Mouse (Mus musculus) spleen, embryonic (tissue): ENCODE measurements around the gene Pou5f1.

Experiments used
- CTCF ChIA-PET: fragments of 350-600 bp; sonication (Branson Sonifier 250); formaldehyde crosslinking; loops from one replicate; lab custom pipeline; 2022; lab: Charles Lee

The Pou5f1 gene

DNA sequence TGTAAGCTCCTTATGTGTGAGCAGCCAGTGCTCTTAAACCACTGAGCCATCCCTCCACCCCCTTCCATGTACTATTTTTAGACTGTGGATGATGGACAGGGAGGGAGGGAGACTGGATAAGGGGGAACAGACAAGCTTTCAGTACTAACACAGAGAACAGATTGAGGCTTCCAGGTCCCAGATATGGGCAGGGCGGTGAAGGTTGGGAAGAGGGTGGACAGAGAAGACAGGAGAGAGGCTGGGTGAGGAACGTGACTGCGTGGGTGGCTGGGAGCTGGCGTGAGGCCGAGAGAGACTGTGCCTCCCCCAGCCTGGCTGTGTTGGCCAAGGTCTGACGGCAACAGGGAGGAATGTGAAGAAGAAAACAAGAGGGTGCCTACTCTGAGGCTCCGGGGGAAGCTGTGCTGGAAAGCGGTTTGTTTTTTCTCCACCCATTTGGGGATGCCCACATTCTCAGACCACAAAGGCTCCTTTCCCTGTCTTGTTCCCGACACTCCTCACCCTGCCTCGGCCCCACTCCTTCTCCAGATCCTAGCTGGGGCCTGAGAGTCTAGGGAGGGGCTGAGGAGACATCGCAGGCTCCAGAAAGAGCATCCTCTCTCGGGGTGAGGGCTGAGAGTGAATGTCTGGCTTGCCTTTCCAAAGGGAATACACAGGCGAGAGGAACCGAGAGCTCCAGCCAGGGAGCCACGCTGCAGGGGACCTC is 43.8 kb downstream of the Pou5f1 start:
- CTCF ChIA-PET, result no interaction called here

DNA sequence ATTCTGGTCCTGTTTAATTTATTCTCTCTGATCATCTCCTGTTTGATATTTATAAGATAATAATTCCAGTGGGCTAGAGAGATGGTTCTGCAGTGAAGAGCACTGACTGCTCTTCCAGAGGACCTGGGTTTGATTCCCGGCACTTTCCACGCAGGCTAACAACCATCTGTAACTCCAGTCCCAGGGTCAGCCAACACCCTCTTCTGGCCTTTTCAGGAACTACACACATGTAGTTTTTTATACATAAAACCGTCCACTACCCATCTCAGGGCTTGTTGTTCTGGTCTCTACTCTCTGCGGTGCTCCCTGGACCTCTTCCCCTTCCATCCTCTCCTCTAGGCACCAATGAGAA is 44.3 kb downstream of the Pou5f1 start:
- CTCF ChIA-PET, result no interaction called here

DNA sequence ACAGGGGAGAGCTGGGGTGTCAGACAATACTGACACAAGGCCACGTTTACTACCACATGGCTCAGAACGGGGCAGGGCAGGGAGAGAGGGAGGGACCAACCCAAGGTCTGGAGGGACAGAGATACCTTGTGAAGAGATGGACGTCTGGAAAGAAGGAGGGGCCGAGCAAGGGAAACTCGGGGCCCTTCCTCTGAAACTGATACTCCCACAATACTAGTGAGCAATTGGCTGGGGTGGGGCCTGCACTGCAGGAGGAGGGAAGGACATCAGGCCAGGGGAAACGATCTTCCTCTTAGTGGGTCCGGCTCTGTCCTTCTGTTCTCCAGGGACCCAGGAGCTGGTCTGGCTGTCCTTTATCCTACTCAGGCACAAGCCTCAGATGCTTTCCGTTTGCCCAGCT is 45.1 kb downstream of the Pou5f1 start:
- CTCF ChIA-PET, result no interaction called here

DNA sequence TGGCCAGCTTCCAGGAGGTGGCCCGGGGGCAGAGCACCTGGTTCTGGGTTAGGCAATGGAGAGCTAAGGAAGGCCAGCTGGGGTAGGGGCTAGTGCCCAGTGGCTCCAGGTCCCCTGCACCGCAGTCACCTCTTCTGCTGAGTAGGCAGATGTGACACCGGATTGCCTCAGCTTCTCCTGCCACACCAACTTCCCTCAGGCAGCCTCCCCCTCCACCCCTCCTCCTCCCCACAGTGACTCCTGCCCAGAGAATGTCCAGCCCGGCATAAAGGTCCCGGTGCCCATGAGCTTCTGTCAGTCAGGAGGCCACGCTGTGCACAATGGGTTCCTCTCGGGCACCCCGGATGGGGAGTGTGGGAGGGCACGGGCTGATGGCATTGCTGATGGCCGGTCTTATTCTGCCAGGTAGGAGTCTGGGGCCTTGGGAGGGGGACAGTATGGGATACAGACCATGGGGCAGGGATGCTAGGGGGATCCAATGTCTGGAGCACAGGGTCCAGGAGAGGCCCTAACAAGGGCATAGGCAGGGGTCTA is 46.1 kb downstream of the Pou5f1 start, which contains the start of gene Cdsn:
Gene Cdsn, plus strand, starts transcription at position 248 of the 534 bp plus-strand sequence.
- CTCF ChIA-PET, result no interaction called here

DNA sequence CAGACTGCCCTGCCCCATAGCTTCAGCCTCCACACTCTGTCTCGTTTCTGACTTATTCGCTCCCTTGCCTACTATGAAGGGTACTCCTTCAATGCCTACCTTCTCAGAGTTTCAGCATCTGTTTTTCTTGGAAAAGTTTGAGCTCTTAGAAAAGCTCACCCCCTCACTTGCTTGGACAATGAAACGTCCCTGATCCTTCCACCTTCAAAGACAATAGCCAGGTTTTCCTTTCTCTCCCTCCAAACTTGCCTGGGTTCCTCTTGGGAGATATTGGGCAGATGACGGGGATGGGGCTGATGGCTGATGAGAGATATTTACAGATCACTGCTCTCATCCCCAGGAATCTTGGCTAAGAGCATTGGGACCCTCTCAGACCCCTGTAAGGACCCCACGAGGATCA is 48.5 kb downstream of the Pou5f1 start:
- CTCF ChIA-PET, result interaction anchor here (0.5 to 0.6 kb wide), 2 partner anchors 117 to 1042 kb away, joined by 3 to 9 read pairs; no protein-coding TSS in a partner anchor

DNA sequence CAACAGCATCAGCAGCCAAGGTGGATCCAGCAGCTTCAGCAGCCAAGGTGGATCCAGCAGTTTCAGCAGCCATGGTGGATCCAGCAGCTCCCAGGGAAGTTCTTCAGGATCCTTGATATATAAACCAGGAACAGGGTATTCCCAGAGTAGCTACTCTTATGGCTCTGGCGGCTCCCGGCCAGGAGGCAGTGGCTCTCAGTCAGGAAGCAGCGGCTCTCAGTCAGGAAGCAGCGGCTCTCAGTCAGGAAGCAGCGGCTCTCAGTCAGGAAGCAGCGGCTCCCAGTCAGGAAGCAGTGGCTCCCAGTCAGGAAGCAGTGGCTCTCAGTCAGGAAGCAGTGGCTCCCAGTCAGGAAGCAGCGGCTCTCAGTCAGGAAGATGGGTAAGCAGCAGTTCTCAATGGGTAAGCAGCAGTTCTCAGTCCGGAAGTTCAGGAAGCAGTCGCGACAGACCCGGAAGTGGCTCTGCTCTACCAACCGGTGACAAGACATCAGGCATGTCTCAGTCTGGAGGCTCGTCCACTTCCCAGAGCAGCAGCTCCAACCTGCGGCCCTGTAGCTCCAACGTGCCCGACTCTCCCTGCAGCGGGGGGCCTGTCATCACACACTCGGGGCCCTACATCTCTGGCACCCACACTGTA is 49.1 kb downstream of the Pou5f1 start:
- CTCF ChIA-PET, result interaction anchor here (0.6 kb wide), 1 partner anchor 1043 kb away, joined by 3 read pairs; no protein-coding TSS in a partner anchor

DNA sequence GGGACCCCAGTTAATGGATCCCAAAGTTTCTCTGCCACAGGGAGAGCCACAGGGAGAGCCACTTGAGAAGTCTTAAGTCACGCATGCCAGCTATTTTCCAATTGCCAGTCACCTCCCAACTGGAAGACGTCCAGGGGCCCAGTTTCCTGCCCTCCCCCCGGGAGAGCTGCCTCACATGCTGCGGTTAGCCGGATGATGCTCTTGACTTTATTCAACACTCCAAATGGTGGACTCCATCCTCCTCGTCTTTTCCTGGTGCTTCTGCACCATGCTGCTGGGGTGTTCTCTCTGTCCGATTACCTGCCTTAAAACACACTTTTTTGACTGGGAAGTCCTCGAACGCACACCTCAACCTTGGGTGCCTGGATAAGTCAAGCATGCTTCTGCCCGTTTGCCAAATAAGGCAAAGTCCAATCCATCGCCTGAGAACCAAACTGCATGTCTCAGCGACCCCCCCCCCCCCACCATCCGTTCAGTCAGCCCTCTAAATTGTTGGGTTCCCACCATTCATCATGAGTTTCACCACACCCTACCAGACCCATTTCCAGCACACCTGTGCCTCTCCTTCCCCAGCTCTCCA is 50.5 kb downstream of the Pou5f1 start:
- CTCF ChIA-PET, result no interaction called here

DNA sequence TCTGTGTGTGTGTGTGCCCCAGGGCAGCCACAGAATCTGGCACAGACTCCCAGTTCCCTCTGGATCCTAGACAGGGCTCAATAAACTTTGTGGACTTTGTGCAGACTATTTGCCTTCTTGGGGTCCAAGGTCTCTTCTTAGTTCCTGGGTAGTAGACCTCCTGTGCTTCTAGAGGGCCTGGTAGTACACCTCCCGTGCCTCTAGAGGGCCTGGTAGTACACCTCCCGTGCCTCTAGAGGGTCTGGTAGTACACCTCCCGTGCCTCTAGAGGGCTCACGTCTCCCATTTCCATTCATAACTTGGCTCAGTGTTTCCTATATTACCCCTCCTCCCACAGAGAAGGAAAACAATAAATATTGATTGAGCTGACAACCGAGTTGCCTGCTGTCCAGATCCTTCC is 51.0 kb downstream of the Pou5f1 start:
- CTCF ChIA-PET, result no interaction called here

DNA sequence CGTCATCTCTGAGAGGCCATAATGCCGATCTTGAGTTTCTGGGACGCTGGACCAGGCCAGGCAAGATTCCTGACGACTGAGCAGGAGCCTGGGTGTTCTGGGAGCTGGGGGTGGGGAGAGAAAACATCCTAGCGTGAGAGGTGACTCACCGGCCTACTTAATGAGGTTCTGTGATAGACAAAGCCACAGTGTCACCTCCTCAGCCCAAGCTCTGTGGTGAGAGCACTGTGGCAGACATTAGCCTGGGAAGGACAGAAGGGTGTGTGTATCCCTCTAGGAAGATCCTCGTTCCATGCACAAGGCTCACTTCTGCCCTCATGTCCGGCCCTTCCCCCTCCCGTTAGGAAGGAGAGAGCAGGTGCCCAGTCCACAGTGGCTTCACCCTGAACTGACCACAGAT is 51.5 kb downstream of the Pou5f1 start:
- CTCF ChIA-PET, result no interaction called here

DNA sequence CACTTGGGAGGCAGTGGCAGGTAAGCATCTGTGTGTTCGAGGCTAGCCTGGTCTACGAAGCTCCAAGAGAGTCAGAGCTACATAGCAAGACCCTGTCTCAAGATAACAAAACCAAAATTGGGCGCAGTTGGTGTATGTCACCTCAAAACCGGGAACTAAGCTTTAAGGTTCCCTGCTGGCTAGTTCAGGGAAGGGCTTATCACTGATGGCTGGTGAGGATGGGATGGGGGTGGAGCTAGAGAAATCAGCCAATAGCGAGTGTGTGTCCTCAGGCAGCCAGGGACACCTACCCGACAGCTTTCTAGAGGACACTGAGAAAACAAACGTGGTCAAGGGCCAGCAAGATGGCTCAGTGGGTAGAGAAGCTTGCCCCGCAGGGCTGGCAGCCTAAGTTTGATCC is 52.4 kb downstream of the Pou5f1 start:
- CTCF ChIA-PET, result no interaction called here
